Mouse (Mus musculus) limb, embryonic 13.5 days (tissue): ENCODE results near the gene Shank3. TPM values are rescaled to one million over a fixed set of nuclear protein-coding genes. Genes with fewer than 3 reads are reported as not detected.
A peak's percentile ranks its signal among the peaks of the same experiment; 100 is the strongest.

Experiments used
- ATAC-seq: fragments of 200-750 bp; cut with Nextera tagmentation; 2 replicates; pipeline ENCODE4 v1.8.0; 2017; ENCODE audit warnings: low read depth, moderate number of reproducible peaks, moderate TSS enrichment; ENCODE audit not compliant: low FRiP score
- H3K27ac ChIP-seq: fragments of 300-500 bp; sonication (generic); 2 replicates; pipeline ENCODE4 v1.5.1; 2015; ENCODE audit warnings: inconsistent platforms, mild to moderate bottlenecking, moderate library complexity
- H3K27me3 ChIP-seq: fragments of 300-500 bp; sonication (generic); 2 replicates; pipeline ENCODE4 v1.6.1; 2015; ENCODE audit warnings: mild to moderate bottlenecking, inconsistent platforms
- H3K36me3 ChIP-seq: fragments of 300-500 bp; sonication (generic); 2 replicates; pipeline ENCODE4 v1.6.1; 2015; ENCODE audit warnings: inconsistent platforms, mild to moderate bottlenecking, moderate library complexity
- H3K4me1 ChIP-seq: fragments of 300-500 bp; sonication (generic); 2 replicates; pipeline ENCODE4 v1.6.1; 2015; ENCODE audit warnings: inconsistent platforms
- H3K4me2 ChIP-seq: fragments of 300-500 bp; sonication (generic); replicated peaks from 2 replicates; pipeline ENCODE4 v1.6.1; 2015; ENCODE audit warnings: inconsistent platforms, mild to moderate bottlenecking, moderate library complexity
- H3K4me3 ChIP-seq: fragments of 300-500 bp; sonication (generic); 2 replicates; pipeline ENCODE4 v1.5.1; 2015; ENCODE audit warnings: moderate library complexity, mild to moderate bottlenecking, inconsistent platforms
- H3K9ac ChIP-seq: fragments of 300-500 bp; sonication (generic); 2 replicates; pipeline ENCODE4 v1.6.1; 2015; ENCODE audit warnings: mild to moderate bottlenecking, inconsistent platforms
- H3K9me3 ChIP-seq: fragments of 300-500 bp; sonication (generic); 2 replicates; pipeline ENCODE4 v1.6.1; 2016; ENCODE audit warnings: inconsistent platforms
- WGBS: fragments of 180-500 bp; shearing (Covaris S2); methylation state at CpG from one replicate; pipeline ENCODE4 v1.1.7; 2015; 5-methylcytosine and 5-hydroxymethylcytosine counted together
- polyA plus RNA-seq: library from polyadenylated mRNA; unstranded; fragments of >200 nt; fragmentation: Nextera tagmentation; extraction: Ambion mirVana; gene quantifications from 2 replicates; pipeline ENCODE4 v1.2.1, GENCODE M21; 2015

Shank3 gene
- polyA plus RNA-seq, 1 experiment from 2014 or later, result 2.6 TPM

DNA sequence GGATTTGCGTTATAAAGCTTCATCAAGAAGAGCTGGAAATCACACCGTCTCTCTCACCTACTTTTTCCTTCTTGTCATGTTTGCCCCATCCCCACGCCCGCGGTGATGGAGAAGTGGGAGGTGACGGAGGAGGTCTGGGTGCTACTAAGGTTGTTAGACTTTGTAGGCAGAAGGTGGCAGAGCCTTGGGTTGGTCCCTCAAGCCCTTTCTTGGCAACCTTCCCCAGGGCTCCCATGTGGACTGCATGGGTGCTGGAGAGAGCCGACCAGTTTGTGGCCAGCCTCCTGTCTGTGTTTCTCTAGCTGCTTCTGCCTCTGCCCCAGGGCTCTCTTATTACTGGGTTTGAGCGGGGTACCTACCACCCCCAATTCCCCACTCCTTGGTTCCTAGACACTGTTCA, 51.1 kb downstream of the Shank3 start:
- WGBS, result 94% methylated on average over 8 of the region's 8 CpGs
- H3K27me3 ChIP-seq, result peaks cover 51% of the 10 kb centered on the region
- no peak overlapping the region for H3K4me3 ChIP-seq
- H3K4me1 ChIP-seq, result peaks cover 16% of the 10 kb centered on the region
- ATAC-seq, result no peak
- H3K4me2 ChIP-seq, result no peak overlapping the region
- no peak overlapping the region for H3K9ac ChIP-seq
- no peaks in the 10 kb centered on the region for H3K9me3 ChIP-seq
- no peak overlapping the region for H3K27ac ChIP-seq
- H3K36me3 ChIP-seq, result peaks cover 60% of the 10 kb centered on the region

DNA sequence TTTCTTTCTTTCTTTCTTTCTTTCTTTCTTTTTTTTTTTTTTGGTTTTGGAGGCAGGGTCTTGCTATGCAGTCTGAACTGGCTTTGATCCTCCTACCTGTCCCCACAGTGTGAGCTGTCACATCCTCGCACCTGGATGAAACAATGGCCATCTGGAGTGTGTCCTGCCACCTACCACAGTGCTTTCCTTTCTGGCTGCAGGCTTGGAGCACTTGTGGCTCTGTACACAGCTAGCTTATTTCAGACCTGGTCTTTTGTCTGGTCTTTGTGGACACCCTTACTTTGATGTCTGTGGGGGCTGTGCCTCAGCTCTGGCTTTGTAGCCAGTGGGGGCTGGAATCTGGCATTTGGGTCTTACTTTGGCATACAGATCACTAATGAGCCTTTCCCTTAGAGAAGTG, 52.3 kb downstream of the Shank3 start:
- WGBS, result 83% methylated on average over 1 of the region's 1 CpGs
- H3K36me3 ChIP-seq, result peaks cover 49% of the 10 kb centered on the region
- H3K4me2 ChIP-seq, result no peak overlapping the region
- ATAC-seq, result no peak
- no peak overlapping the region for H3K4me3 ChIP-seq
- peaks cover 23% of the 10 kb centered on the region for H3K4me1 ChIP-seq
- no peak overlapping the region for H3K9ac ChIP-seq
- no peaks in the 10 kb centered on the region for H3K9me3 ChIP-seq
- H3K27me3 ChIP-seq, result peaks cover 57% of the 10 kb centered on the region
- H3K27ac ChIP-seq, result no peak overlapping the region

DNA sequence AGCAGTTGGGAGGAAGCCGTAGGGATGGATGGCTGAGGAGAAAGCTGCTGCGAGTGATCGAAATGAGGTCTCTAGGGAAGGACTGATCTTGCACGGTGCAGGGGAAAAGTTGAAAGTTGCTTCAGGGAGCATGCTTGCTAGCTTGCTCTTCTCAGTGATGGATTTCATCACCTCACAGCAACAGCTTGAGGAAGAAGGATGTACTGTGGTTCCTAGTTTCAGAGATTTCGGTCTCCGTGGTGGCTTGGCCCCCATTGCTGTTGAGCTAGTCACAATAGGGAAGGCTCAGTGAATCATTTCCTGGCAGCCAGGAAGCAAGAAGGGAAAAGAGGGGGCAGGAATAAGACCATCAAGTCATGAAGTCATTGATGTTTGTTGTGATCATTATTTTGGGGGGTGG, 56.2 kb downstream of the Shank3 start:
- Histone ChIP-seq H3K27ac (no peak overlapping the region), H3K9me3 (no peaks in the 10 kb centered on the region), H3K9ac (no peak overlapping the region), H3K27me3 (peaks cover 52% of the 10 kb centered on the region), H3K4me3 (no peak overlapping the region), H3K36me3 (peaks cover 30% of the 10 kb centered on the region), H3K4me2 (no peak overlapping the region), H3K4me1 (peaks cover 25% of the 10 kb centered on the region)
- no peak for ATAC-seq
- 87% methylated on average over 6 of the region's 6 CpGs for WGBS

DNA sequence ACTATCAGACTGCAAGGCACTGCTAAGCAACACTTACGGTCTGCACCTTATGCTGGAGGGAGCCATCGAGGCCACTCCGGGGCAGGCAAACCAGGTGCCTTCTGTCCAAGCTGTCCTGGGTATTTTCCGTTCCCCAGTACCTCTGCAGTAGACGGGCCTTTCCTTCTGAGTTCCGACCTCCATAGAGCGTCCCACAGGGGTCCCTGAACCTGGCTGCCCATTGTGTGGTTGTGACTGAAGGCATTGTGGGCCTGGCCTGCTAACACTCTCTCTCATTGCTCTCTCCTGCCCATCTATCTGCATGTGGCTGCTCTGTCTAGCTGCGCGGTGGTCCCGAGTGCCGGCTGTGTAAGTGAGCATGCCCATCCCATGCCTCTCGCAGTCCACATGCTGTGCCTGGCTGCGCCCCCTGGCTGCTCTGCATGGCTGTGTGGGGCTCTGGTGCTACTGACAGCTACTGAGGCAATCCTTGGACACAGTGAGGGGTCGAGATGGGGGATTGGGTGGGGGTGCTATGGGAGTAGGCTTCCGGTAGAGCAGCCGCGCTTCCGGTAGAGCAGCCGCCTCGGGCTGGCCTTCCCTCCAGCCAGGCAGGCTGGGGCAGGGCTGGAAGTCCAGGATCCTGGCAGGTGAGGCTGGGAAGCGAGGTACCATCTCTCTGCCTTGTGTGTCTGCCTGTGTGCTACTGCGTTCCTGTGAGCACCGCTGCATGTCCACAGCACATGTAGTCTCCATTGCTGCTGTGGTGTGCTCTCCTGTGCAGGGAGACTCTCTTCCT, 57.2 kb downstream of the Shank3 start:
- 26% methylated on average over 23 of the region's 23 CpGs for WGBS
- Histone ChIP-seq H3K4me3 (peak overlapping the region; percentile 10; the same call in 1 of the 2 replicates), H3K4me2 (peak overlapping the region; percentile 57), H3K9ac (peak overlapping the region; percentile 43; the same call in 1 of the 2 replicates), H3K36me3 (peaks cover 28% of the 10 kb centered on the region), H3K27me3 (peaks cover 52% of the 10 kb centered on the region), H3K27ac (no peak overlapping the region), H3K9me3 (no peaks in the 10 kb centered on the region), H3K4me1 (peaks cover 25% of the 10 kb centered on the region)
- 0 out of 2 replicates have a peak, but pooled peaks have one; percentile 17 for ATAC-seq

DNA sequence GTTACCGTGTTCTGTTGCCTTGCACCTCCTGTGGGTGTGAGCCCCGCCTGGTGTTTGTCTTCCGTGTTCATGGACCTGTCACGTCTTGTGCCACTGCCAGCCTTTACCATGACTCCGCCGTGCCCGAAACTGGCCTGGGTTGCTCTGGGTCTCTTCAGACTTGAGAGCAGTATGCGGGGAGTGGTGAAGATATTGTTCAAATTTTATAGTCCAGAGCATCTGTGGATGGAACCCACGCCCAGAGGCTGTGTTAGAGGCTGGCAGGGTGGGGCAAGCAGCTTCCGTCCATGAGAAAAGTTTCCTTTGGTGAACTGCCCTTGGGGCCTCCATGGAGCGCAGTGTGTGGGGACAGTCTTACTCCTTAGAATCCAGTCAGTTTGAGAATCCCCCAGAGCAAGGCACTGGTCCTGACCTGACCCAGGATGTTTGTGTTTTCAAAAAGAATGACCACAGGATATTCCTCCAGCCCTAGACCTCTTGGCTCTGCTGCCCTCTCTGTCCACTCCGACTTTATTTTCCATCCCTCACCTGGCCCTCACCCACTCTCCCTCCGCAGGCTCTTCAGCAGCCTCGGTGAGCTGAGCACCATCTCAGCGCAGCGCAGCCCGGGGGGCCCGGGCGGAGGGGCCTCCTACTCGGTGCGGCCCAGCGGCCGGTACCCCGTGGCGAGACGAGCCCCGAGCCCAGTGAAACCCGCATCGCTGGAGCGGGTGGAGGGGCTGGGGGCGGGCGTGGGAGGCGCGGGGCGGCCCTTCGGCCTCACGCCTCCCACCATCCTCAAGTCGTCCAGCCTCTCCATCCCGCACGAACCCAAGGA, 58.0 kb downstream of the Shank3 start:
- peaks cover 52% of the 10 kb centered on the region for H3K27me3 ChIP-seq

DNA sequence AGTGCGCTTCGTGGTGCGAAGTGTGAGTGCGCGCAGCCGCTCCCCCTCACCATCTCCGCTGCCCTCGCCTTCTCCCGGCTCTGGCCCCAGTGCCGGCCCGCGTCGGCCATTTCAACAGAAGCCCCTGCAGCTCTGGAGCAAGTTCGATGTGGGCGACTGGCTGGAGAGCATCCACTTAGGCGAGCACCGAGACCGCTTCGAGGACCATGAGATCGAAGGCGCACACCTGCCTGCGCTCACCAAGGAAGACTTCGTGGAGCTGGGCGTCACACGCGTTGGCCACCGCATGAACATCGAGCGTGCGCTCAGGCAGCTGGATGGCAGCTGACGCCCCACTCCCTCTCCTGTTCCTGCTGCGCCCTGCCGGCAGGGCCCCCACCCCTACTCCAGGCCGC, 58.6 kb downstream of the Shank3 start:
- no peak for ATAC-seq

More for the DNA sequence above, 58.0 kb downstream of the Shank3 start:
- H3K36me3 ChIP-seq, result peaks cover 21% of the 10 kb centered on the region
- no peaks in the 10 kb centered on the region for H3K9me3 ChIP-seq
- peaks cover 25% of the 10 kb centered on the region for H3K4me1 ChIP-seq
- H3K4me3 ChIP-seq, result peak overlapping the region; percentile 32
- H3K4me2 ChIP-seq, result peak overlapping the region; percentile 57
- no peak overlapping the region for H3K27ac ChIP-seq
- H3K9ac ChIP-seq, result peak overlapping the region; percentile 52; the same call in 1 of the 2 replicates
- 11% methylated on average over 35 of the region's 40 CpGs for WGBS
- no peak for ATAC-seq

DNA sequence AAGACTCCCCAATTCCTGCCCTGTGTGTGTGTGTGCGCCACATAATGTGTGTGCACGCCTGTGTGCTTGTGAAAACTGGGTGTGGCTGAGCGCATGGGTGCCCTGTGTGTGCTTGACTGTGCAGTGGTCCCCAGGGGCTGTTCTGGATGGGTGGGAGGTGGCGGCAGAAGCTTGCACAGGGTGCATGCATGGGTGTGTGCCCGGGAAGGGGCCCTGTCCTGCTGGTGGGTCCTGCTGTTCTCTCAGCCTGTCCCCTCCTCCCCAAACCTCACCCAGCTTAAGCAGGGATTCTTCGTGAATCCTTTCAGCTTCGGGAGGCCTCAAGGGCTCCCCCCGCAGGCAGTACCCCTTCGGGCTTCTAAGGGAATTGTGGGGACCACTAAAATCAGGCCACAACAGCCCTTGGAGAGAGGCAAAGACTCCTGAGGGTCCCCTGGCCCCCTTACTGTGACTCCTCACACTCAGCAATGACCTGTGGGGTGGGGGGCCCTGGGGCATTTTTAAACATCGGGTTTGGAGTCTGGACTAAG, 59.8 kb downstream of the Shank3 start:
- peaks cover 25% of the 10 kb centered on the region for H3K4me1 ChIP-seq
- no peaks in the 10 kb centered on the region for H3K9me3 ChIP-seq
- H3K4me3 ChIP-seq, result no peak overlapping the region
- peaks cover 52% of the 10 kb centered on the region for H3K27me3 ChIP-seq
- H3K4me2 ChIP-seq, result no peak overlapping the region
- no peak overlapping the region for H3K27ac ChIP-seq
- no peak for ATAC-seq
- H3K9ac ChIP-seq, result no peak overlapping the region
- H3K36me3 ChIP-seq, result peaks cover 13% of the 10 kb centered on the region
- WGBS, result 42% methylated on average over 10 of the region's 10 CpGs

More for the DNA sequence above, 58.6 kb downstream of the Shank3 start:
- Histone ChIP-seq H3K27me3 (peaks cover 52% of the 10 kb centered on the region), H3K4me3 (peak overlapping the region; percentile 32), H3K36me3 (peaks cover 18% of the 10 kb centered on the region), H3K9me3 (no peaks in the 10 kb centered on the region), H3K4me2 (peak overlapping the region; percentile 57), H3K4me1 (peaks cover 25% of the 10 kb centered on the region), H3K9ac (peak overlapping the region; percentile 52), H3K27ac (no peak overlapping the region)
- 7% methylated on average over 34 of the region's 34 CpGs for WGBS

DNA sequence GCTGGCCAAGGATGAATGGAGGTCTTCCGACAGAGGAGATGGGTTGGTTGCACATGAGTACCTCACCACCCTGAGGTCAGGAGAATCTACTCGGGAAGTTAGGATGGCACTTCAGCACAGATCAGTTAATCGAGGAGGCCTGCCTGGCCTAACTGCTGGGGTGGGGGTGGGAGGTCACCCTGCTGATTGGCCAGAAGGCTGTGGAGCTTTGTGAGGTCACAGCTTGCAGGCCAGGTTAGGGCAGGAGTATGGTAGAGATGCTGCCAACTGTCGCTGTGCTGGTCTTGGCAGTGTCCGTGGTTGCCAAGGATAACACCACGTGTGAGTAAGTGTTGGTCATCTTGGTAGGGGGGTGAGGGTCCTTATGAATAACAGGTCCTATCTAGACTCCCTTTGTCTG, 68.7 kb downstream of the Shank3 start, which contains the start of gene Acr:
Gene Acr (plus strand): TSS at position 213 of the 400 bp plus-strand sequence.
- H3K9ac ChIP-seq, result no peak within 1 kb of the TSS
- no peaks in the 10 kb centered on the region for H3K9me3 ChIP-seq
- no peak within 1 kb of the TSS for H3K4me2 ChIP-seq
- no peak within 1 kb of the TSS for H3K27ac ChIP-seq
- H3K4me1 ChIP-seq, result no peaks in the 10 kb centered on the region
- 0 out of 2 replicates have a peak, but pooled peaks cover 3% of the 10 kb centered on the region for H3K27me3 ChIP-seq
- no peak within 1 kb of the TSS for H3K4me3 ChIP-seq
- ATAC-seq, result no peak
- WGBS, result 84% methylated on average over 6 of the region's 6 CpGs
- no peaks in the 10 kb centered on the region for H3K36me3 ChIP-seq

DNA sequence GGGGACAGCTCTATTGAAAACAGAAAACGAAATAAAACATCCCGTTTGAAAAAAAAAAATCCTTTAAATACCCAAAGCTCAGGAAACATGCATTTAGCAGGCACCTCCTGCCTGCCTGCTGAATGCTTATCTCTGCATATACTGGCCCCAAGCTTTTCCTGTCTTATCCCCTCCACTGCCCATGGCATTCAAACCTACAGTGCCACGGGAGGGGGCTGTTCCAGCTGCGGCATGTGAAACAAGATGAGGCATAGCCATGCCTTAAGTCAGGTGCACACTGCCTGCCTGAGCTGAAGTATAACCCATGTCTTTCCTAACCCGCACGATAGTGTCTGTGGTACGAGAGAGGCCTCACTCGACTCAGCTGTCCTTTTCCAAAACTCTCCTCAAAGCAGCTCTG, 72.7 kb downstream of the Shank3 start:
- no peak overlapping the region for H3K9ac ChIP-seq
- H3K4me3 ChIP-seq, result no peak overlapping the region
- 75% methylated on average over 8 of the region's 8 CpGs for WGBS
- no peak overlapping the region for H3K4me2 ChIP-seq
- ATAC-seq, result no peak
- H3K9me3 ChIP-seq, result no peaks in the 10 kb centered on the region
- 0 out of 2 replicates have a peak, but pooled peaks cover 3% of the 10 kb centered on the region for H3K27me3 ChIP-seq
- H3K4me1 ChIP-seq, result no peaks in the 10 kb centered on the region
- no peaks in the 10 kb centered on the region for H3K36me3 ChIP-seq
- no peak overlapping the region for H3K27ac ChIP-seq

DNA sequence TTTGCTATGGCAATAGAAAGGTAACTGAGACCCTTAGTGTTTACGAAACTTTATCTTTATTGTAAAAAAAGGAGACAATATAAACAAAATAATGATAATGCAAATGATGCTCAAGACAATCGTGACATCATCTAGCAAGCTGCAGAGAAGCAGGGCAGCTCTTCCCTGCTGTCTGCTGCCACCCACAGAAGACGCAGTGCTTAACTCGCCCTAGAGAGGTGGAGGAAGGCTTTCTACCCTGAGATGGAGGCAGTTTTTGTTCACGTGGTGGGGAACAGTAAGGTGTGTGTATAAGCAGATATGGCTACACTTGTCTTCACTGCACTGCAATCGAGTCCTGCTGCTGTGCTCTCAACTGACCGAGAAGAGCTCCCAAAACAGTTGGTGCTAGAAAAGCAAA, 83.1 kb downstream of the Shank3 start:
- Histone ChIP-seq H3K4me3 (no peak overlapping the region), H3K4me1 (no peaks in the 10 kb centered on the region), H3K27ac (no peak overlapping the region), H3K36me3 (peaks cover 42% of the 10 kb centered on the region), H3K4me2 (no peak overlapping the region), H3K27me3 (no peaks in the 10 kb centered on the region), H3K9me3 (no peaks in the 10 kb centered on the region), H3K9ac (no peak overlapping the region)
- 88% methylated on average over 7 of the region's 7 CpGs for WGBS
- ATAC-seq, result no peak

DNA sequence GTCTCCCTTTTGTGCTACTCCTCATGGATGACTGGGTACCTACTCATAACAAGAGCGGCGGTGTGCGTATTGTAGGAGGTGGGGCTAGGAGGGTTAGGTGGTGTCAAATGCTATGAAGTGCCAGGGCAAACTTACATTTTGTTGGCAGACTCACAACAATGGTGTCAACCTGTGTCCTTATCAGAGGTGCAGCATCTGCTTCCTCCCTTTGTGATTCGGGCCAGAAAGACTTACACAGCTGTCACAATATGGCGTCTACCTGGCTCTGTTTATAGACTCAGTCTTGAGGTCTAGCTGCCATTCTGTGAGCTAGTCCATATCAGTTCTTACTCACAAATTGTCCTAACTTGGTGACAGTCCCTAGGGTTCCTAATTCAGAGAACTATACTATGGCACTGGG, 85.7 kb downstream of the Shank3 start:
- 92% methylated on average over 5 of the region's 5 CpGs for WGBS
- Histone ChIP-seq H3K4me1 (no peaks in the 10 kb centered on the region), H3K27me3 (no peaks in the 10 kb centered on the region), H3K4me2 (no peak overlapping the region), H3K27ac (no peak overlapping the region), H3K9me3 (no peaks in the 10 kb centered on the region), H3K36me3 (peaks cover 47% of the 10 kb centered on the region), H3K9ac (no peak overlapping the region), H3K4me3 (no peak overlapping the region)
- ATAC-seq, result no peak

DNA sequence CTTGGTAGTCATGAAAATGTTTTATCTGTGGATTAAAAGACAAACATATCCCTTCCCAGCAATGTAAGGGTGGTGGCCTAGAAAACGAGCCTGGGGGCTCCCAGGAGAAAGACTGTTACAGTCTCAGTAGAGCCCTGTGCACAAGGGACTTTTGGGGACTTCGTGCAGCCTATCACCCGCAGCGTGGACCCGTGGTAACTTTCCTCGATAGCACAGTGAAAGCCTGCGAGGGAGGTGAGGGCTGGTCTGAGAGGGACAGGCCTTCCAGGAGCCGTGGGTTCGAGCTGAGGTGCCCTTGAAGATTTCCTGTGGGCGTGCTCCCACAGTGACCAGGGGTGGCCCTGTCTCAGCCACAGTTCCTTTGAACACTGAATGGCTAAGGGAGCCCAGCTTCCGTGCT, 86.2 kb downstream of the Shank3 start:
- no peaks in the 10 kb centered on the region for H3K9me3 ChIP-seq
- no peak overlapping the region for H3K27ac ChIP-seq
- H3K4me2 ChIP-seq, result no peak overlapping the region
- H3K27me3 ChIP-seq, result no peaks in the 10 kb centered on the region
- H3K4me3 ChIP-seq, result no peak overlapping the region
- peaks cover 3% of the 10 kb centered on the region for H3K4me1 ChIP-seq
- ATAC-seq, result no peak
- no peak overlapping the region for H3K9ac ChIP-seq
- H3K36me3 ChIP-seq, result peaks cover 47% of the 10 kb centered on the region
- 91% methylated on average over 11 of the region's 11 CpGs for WGBS
